Mouse (Mus musculus): ENCODE measurements around the gene Foxn3. TPM values are rescaled to one million over a fixed set of nuclear protein-coding genes. Genes with fewer than 3 reads are reported as not detected.

Gene Foxn3
- polyA plus RNA-seq, 1 experiment from 2014 or later: 87.3 TPM

- Histone ChIP-seq H3K4me2 (ENCODE audit: low read depth, low read length, severe bottlenecking) (no peak overlapping the region), H3K27me3 (ENCODE audit: control insufficient read depth, insufficient read depth, low read length) (no peaks in the 10 kb centered on the region), H3K9me3 (ENCODE audit: control insufficient read depth, low read length) (no peaks in the 10 kb centered on the region), H3K36me3 (ENCODE audit: control insufficient read depth, insufficient read depth, low read length) (no peaks in the 10 kb centered on the region), H3K27ac (ENCODE audit: low read depth, low read length) (no peak overlapping the region), H3K4me1 (replicated peaks; ENCODE audit: control insufficient read depth, insufficient read depth, low read length) (no peaks in the 10 kb centered on the region), H3K9ac (ENCODE audit: low read length) (no peak overlapping the region), H3K4me3 (ENCODE audit: low read depth, low read length) (no peak overlapping the region)
- 94% methylated on average over 7 of the region's 7 CpGs for WGBS
- DNase-seq (ENCODE audit: low spot score) (no peak), ATAC-seq (replicated peaks; ENCODE audit: low FRiP score) (no peak)
These were observed 19.8 kb downstream of the Foxn3 start for GRCm38 (mm10) chr12:99543421-99544195.

GRCm38 (mm10) chr12:99540201-99540600, 23.2 kb downstream of the Foxn3 start:
- 88% methylated on average over 4 of the region's 4 CpGs for WGBS
- no peak for ATAC-seq (replicated peaks; ENCODE audit: low FRiP score)
- H3K27me3 ChIP-seq (ENCODE audit: control insufficient read depth, insufficient read depth, low read length): no peaks in the 10 kb centered on the region
- no peak overlapping the region for H3K4me3 ChIP-seq (ENCODE audit: low read depth, low read length)
- no peak overlapping the region for H3K4me2 ChIP-seq (ENCODE audit: low read depth, low read length, severe bottlenecking)
- H3K36me3 ChIP-seq (ENCODE audit: control insufficient read depth, insufficient read depth, low read length): no peaks in the 10 kb centered on the region
- DNase-seq (ENCODE audit: low spot score): no peak
- H3K27ac ChIP-seq (ENCODE audit: low read depth, low read length): no peak overlapping the region
- no peaks in the 10 kb centered on the region; the same call in 1 of the 2 replicates for H3K9me3 ChIP-seq (ENCODE audit: control insufficient read depth, low read length)
- H3K4me1 ChIP-seq (replicated peaks; ENCODE audit: control insufficient read depth, insufficient read depth, low read length): no peaks in the 10 kb centered on the region
- no peak overlapping the region for H3K9ac ChIP-seq (ENCODE audit: low read length)

- Histone ChIP-seq H3K4me1 (replicated peaks; ENCODE audit: control insufficient read depth, insufficient read depth, low read length) (no peaks in the 10 kb centered on the region), H3K9ac (ENCODE audit: low read length) (no peak overlapping the region), H3K27me3 (ENCODE audit: control insufficient read depth, insufficient read depth, low read length) (no peaks in the 10 kb centered on the region), H3K4me3 (ENCODE audit: low read depth, low read length) (no peak overlapping the region), H3K9me3 (ENCODE audit: control insufficient read depth, low read length) (no peaks in the 10 kb centered on the region; the same call in 1 of the 2 replicates), H3K27ac (ENCODE audit: low read depth, low read length) (no peak overlapping the region), H3K36me3 (ENCODE audit: control insufficient read depth, insufficient read depth, low read length) (no peaks in the 10 kb centered on the region), H3K4me2 (ENCODE audit: low read depth, low read length, severe bottlenecking) (no peak overlapping the region)
- DNase-seq (ENCODE audit: low spot score) (no peak), ATAC-seq (replicated peaks; ENCODE audit: low FRiP score) (no peak)
- 90% methylated on average over 6 of the region's 6 CpGs for WGBS
These were observed 26.1 kb downstream of the Foxn3 start for GRCm38 (mm10) chr12:99537316-99537715.

GRCm38 (mm10) chr12:99536426-99536825, 27.0 kb downstream of the Foxn3 start:
- no peak overlapping the region for H3K4me3 ChIP-seq (ENCODE audit: low read depth, low read length)
- H3K27ac ChIP-seq (ENCODE audit: low read depth, low read length): no peak overlapping the region
- no peaks in the 10 kb centered on the region; the same call in 1 of the 2 replicates for H3K9me3 ChIP-seq (ENCODE audit: control insufficient read depth, low read length)
- no peak for ATAC-seq (replicated peaks; ENCODE audit: low FRiP score)
- H3K9ac ChIP-seq (ENCODE audit: low read length): no peak overlapping the region
- H3K36me3 ChIP-seq (ENCODE audit: control insufficient read depth, insufficient read depth, low read length): no peaks in the 10 kb centered on the region
- H3K4me2 ChIP-seq (ENCODE audit: low read depth, low read length, severe bottlenecking): no peak overlapping the region
- 95% methylated on average over 5 of the region's 5 CpGs for WGBS
- no peaks in the 10 kb centered on the region for H3K4me1 ChIP-seq (replicated peaks; ENCODE audit: control insufficient read depth, insufficient read depth, low read length)
- DNase-seq (ENCODE audit: low spot score): no peak
- no peaks in the 10 kb centered on the region for H3K27me3 ChIP-seq (ENCODE audit: control insufficient read depth, insufficient read depth, low read length)

- no peak overlapping the region for H3K9ac ChIP-seq (ENCODE audit: low read length)
- H3K4me1 ChIP-seq (replicated peaks; ENCODE audit: control insufficient read depth, insufficient read depth, low read length): peaks cover 6% of the 10 kb centered on the region; the same call in 1 of the 2 replicates
- no peak for DNase-seq (ENCODE audit: low spot score)
- no peaks in the 10 kb centered on the region for H3K36me3 ChIP-seq (ENCODE audit: control insufficient read depth, insufficient read depth, low read length)
- no peak overlapping the region for H3K27ac ChIP-seq (ENCODE audit: low read depth, low read length)
- H3K27me3 ChIP-seq (ENCODE audit: control insufficient read depth, insufficient read depth, low read length): no peaks in the 10 kb centered on the region
- no peaks in the 10 kb centered on the region; the same call in 1 of the 2 replicates for H3K9me3 ChIP-seq (ENCODE audit: control insufficient read depth, low read length)
- no peak overlapping the region for H3K4me3 ChIP-seq (ENCODE audit: low read depth, low read length)
- no peak overlapping the region for H3K4me2 ChIP-seq (ENCODE audit: low read depth, low read length, severe bottlenecking)
- WGBS: 91% methylated on average over 7 of the region's 7 CpGs
- ATAC-seq (replicated peaks; ENCODE audit: low FRiP score): no peak
These were observed 31.0 kb downstream of the Foxn3 start for GRCm38 (mm10) chr12:99532342-99532741.

- no peak for DNase-seq (ENCODE audit: low spot score)
- no peak overlapping the region for H3K27ac ChIP-seq (ENCODE audit: low read depth, low read length)
- WGBS: 61% methylated on average over 17 of the region's 17 CpGs
These were observed 33.5 kb downstream of the Foxn3 start for GRCm38 (mm10) chr12:99529687-99530411.

GRCm38 (mm10) chr12:99528958-99529357, 34.4 kb downstream of the Foxn3 start:
- DNase-seq (ENCODE audit: low spot score) (no peak), ATAC-seq (replicated peaks; ENCODE audit: low FRiP score) (no peak)
- no peak overlapping the region for H3K4me2 ChIP-seq (ENCODE audit: low read depth, low read length, severe bottlenecking)
- H3K4me3 ChIP-seq (ENCODE audit: low read depth, low read length): no peak overlapping the region
- no peak overlapping the region for H3K27ac ChIP-seq (ENCODE audit: low read depth, low read length)
- peaks cover 6% of the 10 kb centered on the region; the same call in 1 of the 2 replicates for H3K4me1 ChIP-seq (replicated peaks; ENCODE audit: control insufficient read depth, insufficient read depth, low read length)
- H3K27me3 ChIP-seq (ENCODE audit: control insufficient read depth, insufficient read depth, low read length): no peaks in the 10 kb centered on the region
- no peak overlapping the region for H3K9ac ChIP-seq (ENCODE audit: low read length)
- 79% methylated on average over 5 of the region's 5 CpGs for WGBS
- no peaks in the 10 kb centered on the region for H3K9me3 ChIP-seq (ENCODE audit: control insufficient read depth, low read length)
- H3K36me3 ChIP-seq (ENCODE audit: control insufficient read depth, insufficient read depth, low read length): no peaks in the 10 kb centered on the region

More at GRCm38 (mm10) chr12:99529687-99530411, 33.5 kb downstream of the Foxn3 start:
- no peaks in the 10 kb centered on the region for H3K9me3 ChIP-seq (ENCODE audit: control insufficient read depth, low read length)
- H3K9ac ChIP-seq (ENCODE audit: low read length): no peak overlapping the region
- peaks cover 6% of the 10 kb centered on the region; the same call in 1 of the 2 replicates for H3K4me1 ChIP-seq (replicated peaks; ENCODE audit: control insufficient read depth, insufficient read depth, low read length)
- no peaks in the 10 kb centered on the region for H3K27me3 ChIP-seq (ENCODE audit: control insufficient read depth, insufficient read depth, low read length)
- no peak overlapping the region for H3K4me2 ChIP-seq (ENCODE audit: low read depth, low read length, severe bottlenecking)
- H3K36me3 ChIP-seq (ENCODE audit: control insufficient read depth, insufficient read depth, low read length): no peaks in the 10 kb centered on the region
- ATAC-seq (replicated peaks; ENCODE audit: low FRiP score): no peak
- no peak overlapping the region for H3K4me3 ChIP-seq (ENCODE audit: low read depth, low read length)

GRCm38 (mm10) chr12:99527452-99527851, 35.9 kb downstream of the Foxn3 start:
- DNase-seq (ENCODE audit: low spot score): no peak
- Histone ChIP-seq H3K36me3 (ENCODE audit: control insufficient read depth, insufficient read depth, low read length) (no peaks in the 10 kb centered on the region), H3K4me1 (replicated peaks; ENCODE audit: control insufficient read depth, insufficient read depth, low read length) (peaks cover 6% of the 10 kb centered on the region; the same call in 1 of the 2 replicates), H3K9ac (ENCODE audit: low read length) (no peak overlapping the region), H3K27me3 (ENCODE audit: control insufficient read depth, insufficient read depth, low read length) (no peaks in the 10 kb centered on the region), H3K4me2 (ENCODE audit: low read depth, low read length, severe bottlenecking) (no peak overlapping the region), H3K27ac (ENCODE audit: low read depth, low read length) (no peak overlapping the region), H3K9me3 (ENCODE audit: control insufficient read depth, low read length) (no peaks in the 10 kb centered on the region), H3K4me3 (ENCODE audit: low read depth, low read length) (no peak overlapping the region)
- WGBS: 79% methylated on average over 6 of the region's 6 CpGs
- ATAC-seq (replicated peaks; ENCODE audit: low FRiP score): no peak

Data from forebrain, embryonic 11.5 days (tissue).